Mouse (Mus musculus) gastrocnemius, postnatal 10 days (tissue): ENCODE measurements around the gene Prpf31. TPM values are rescaled to one million over a fixed set of nuclear protein-coding genes. Genes with fewer than 3 reads are reported as not detected.
"Not testable (repeated sequence)": the region's sequence is repeated elsewhere in the genome, so short reads cannot be mapped to it uniquely, and the experiment has no call there.

Experiments
- DNase-seq: peaks from one replicate; pipeline ENCODE4 v3.0.0; 2021; ENCODE audit warnings: mixed read lengths
- long read RNA-seq, 2 experiments: library from polyadenylated mRNA; stranded (forward); transcript quantifications; one replicate each; pipeline ENCODE4 v2.0.0; 2021
- total RNA-seq, 2 experiments: library from RNA; stranded (reverse); gene quantifications; 2 replicates each; pipeline ENCODE4 v1.2.3; 2021

Gene Prpf31
- 10 to 100 TPM; 30.8 to 31.6 TPM for total RNA-seq
- long read RNA-seq, experiment 1, transcript Prpf31-201 (14 exons, 3,144 nt) = major isoform, 42 of 48 reads
- long read RNA-seq, experiment 1, partial matches to known transcripts = 0 of 48 reads
- long read RNA-seq, experiment 1, other reads (novel, unspliced or antisense) = 3 of 48 reads
- long read RNA-seq, experiment 2, transcript Prpf31-201 (14 exons, 3,144 nt) = major isoform, 56 of 59 reads
- long read RNA-seq, experiment 2, partial matches to known transcripts = 0 of 59 reads
- long read RNA-seq, experiment 2, other reads (novel, unspliced or antisense) = 2 of 59 reads

DNA sequence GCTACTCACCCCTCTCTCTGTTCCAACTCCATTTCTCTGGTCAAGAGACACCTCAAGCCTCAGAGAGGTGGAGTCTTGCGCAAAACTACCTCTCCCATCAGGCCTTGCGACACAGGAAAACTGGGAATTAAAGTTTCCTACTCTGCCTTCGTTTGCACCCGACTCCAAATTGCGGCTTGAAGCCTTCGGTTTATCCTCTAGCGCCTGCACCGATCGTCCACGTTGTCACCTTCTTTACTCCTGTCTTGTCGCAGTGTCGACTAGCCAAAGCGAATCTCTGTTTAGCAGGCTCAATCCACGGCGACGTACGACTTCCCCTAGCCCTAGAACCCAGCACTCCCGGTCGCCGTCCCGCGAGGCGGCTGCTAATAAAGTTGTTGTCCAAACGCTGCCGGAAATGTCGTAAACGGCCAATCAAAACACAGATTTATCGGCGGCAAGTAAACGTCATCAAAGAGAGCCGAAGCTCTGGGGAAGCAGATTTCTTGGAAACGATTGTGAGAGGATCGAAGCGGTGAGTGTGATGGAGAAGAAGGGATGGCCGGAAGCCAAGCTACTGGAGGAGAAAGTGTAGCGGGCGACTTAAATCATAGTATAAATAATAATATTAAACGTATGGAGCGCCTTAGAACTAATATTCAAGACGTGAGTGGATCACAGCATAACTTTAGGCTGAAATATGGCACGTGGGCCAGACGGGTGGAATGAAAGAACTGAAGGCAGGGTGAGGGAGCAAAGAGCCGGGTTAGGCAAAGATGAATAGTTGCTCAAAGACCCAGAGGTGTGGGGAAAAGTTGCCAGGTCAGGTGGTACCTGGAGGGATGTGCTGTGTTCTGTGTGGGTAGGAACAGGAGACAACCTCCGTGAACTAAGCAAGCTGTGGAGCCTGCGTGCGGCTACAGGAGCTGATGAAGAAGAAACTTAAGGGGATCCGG lies at the start of gene Prpf31, which contains the start of gene Tfpt:
TSS of gene Prpf31 (plus strand) at position 443 of the 935 bp plus-strand sequence.
TSS of gene Tfpt (minus strand) at position 387 of the 935 bp plus-strand sequence.
- DNase-seq = peak; percentile 84

DNA sequence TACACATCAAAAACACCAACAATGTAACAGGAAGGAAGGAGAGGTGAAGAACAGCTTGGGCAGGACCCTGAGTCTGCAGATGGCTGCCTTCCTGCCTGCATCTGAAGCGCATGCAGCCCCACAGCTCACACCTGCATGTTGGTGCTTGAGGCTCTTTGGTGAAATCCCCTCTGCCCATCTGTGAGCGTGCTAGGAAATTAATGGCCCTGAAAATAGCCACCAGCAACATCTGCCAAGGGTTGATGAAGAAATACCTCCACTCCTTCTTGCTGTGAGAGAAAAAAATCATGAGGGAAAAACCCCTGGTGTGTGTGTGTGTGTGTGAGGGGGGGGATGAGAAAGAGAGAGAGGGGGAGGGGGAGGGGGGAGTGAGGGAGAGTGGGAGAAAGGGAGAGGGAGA lies 49.8 kb upstream of the Prpf31 start:
- DNase-seq = no peak

DNA sequence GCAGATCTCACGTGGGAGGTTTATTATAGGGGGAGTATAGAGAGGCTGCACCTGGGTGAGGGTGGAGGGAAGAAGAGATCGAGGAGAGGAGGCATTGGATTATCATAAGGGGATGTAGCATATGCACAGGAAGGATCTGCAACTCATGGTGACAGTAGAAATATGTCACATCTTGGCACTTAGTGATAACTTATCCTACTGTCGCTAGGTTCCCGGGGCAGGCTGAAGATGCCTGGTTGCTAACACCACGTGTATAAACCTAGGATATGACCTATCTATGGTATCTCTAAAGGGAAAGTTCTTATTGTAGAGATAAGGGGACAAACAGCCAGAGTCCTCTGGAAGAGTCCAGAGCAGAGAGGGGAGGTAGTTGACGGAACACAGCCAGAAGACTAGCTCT lies 44.0 kb upstream of the Prpf31 start:
- DNase-seq = no peak

DNA sequence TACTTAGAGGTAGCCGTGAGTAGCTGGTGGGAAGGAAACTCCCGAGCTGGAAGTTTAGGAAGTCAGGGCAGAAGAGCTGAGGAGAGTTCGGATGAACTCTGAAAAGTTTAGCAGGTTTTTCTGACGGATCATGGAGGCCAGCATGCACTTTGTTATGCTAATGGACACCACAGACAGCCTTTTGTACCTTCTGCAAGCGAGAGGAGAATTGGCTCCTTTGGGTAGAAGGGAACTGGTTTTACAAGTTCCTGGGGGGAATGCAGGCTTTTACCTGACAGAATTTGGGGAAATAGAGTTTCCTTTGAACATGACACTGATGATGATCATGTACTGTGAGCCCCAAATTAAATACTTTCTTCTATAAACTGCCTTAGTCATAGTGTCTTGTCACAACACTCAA lies 43.5 kb upstream of the Prpf31 start:
- no peak for DNase-seq

DNA sequence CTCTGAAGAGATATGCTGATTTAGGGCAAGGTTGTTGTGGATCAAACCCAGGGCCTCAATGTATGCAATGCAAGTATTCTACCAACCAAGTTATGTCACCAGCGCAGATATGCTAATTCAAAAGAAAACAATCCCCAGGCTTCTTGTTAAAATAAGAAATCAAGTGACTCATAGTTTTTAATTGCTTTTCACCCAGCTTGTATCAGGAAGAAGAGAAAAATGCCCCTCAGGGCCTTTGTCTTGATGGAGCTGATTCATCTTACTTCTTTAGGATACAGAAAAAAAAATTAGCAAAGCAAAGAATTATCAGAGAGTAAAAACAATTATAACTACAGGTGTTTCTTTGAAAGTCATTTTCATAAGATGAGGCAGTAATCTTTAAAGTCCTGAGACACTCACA lies 42.5 kb upstream of the Prpf31 start:
- DNase-seq = no peak

DNA sequence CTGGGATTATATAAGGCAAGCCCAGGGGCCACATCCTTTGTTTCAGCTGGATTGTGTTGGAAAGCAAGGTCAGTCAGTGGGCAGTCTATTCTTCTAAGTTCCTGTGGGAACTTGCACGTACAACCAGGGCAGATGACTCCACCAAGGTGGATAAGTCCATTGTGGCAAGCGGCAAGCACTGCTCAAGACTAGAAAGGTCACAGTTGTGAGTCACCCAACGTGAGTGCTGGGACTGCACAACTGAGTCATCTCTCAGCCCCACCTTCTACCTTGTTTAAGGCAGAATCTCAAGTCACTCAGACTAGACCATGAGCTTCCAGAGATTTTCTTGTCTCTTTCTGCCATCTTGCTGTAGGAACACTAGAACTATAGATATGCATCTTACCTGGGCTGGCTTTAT lies 39.2 kb upstream of the Prpf31 start:
- no peak for DNase-seq

DNA sequence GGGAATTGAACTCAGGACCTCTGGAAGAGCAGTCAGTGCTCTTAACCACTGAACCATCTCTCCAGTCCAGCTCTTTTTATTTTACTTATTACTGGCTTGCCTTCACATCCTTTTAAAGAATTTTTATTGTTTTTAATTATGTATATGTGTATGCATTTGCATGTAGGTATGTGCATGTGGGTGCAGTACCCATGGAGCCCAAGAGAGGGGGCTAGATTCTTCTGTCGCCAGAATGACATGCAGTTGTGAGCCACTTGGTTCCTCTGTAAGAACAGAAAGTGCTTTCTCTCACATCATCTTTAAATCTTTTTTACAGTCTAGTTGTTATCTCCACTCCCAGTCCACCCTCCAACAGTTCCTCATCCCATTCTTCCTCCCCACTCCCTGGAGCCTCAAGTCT lies 38.3 kb upstream of the Prpf31 start:
- DNase-seq = no peak

DNA sequence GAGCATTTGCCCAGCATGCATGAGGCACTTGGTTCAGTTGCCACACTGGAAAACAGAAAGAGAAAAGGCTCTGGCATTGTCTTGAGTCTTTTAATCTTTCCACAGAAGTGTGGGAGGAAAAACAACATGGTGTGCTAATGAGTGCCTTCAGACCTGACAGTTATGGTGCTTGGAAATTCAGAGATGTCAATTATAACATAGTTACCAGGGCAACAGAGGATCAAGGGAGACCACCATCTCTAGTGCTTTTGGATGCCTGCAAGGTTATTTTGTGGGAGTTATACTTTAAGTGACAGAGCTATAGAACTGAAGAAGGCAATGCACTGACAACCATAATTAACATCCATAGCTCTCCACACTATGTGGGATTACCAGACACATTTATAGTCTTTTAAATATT lies 35.9 kb upstream of the Prpf31 start:
- DNase-seq = no peak

DNA sequence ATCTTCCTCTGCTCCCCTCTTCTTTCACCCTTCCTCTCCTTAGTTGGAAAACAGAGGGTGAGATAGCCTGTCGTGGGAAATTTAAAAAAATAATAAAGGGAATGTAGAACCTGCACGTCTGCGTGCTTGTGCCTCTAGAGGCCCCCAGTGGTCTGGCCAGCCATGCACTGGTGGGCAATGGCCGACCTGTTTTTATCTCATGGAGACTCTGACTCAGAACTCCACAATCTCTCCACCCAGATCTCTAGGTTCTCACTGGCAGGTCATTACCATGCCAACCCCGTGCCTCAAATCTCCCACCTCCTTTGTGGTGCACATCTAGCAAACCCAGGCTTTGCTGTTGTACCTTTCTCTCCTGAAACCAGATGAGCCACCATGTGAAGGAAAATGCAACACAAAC lies 35.1 kb upstream of the Prpf31 start:
- no peak for DNase-seq

DNA sequence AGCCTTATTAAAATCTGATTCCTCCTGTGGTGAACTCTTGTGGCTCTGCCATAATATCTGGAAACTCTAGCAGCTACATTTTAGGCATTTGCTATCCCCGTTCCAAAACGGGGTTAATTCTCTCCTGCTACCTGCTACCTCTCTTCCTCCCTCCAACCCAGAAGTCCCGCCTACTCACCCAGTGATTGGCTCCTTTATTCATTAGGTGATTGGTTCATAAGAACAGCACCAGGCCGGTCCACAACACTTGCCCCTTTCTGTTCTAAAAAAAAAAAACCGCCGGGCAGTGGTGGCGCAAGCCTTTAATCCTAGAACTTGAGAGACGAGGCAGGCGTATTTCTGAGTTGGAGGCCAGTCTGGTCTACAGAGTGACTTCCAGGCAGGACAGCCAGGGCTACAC lies 34.6 kb upstream of the Prpf31 start:
- no peak for DNase-seq

DNA sequence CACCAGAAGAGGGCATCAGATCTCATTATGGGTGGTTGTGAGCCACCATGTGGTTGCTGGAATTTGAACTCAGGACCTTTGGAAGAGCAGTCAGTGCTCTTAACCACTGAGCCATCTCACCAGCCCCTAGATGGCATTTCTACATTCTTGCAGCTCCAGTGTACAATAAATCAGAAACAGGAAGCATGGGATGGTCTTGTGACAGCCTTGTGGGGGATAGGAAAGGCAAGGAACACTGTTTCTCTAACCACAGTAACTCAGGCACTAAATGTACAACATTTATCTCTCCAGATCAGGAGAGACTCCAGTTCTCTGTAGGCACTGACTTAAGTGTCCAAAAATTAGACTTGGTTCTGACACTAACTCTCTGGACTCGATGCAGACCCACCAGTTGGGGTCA lies 32.0 kb upstream of the Prpf31 start:
- not testable (repeated sequence) for DNase-seq

DNA sequence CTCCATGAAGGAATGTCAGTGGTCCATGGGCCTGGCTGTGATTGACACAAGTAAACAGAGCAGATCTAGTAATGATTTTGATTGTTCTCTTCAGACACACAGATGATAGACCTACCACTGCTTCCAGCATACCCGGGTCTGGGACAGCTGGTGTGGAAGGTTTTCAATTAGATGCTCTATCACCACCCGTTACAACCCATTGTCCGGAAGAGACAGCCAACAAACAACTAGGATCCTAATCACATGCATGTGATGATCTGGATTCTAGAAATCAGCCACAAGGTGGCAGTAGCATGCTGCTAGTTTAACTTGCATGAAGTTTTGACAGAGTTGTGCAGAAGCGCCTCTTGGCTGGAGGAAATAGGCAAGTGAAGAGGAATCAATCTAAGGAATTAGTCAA lies 28.7 kb upstream of the Prpf31 start:
- peak; percentile 56 for DNase-seq

DNA sequence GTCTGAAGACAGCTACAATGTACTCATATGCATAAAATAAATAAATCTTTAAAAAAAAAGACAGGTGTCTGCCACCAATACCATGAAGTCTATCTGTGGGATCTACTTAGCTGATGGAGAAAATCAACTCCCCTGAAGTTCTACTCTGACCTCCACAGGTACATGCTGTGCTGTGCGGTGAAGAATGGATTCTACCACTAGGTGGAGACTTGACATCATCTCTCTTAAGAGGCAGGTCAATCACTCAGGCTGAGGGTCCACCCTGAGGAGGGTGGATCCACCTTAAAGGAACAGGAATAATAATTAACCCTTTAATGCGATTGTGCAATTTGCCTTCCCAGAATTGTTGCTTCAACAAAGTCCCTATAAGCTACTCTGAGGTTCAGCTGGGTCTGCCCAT lies 23.0 kb upstream of the Prpf31 start:
- no peak for DNase-seq

DNA sequence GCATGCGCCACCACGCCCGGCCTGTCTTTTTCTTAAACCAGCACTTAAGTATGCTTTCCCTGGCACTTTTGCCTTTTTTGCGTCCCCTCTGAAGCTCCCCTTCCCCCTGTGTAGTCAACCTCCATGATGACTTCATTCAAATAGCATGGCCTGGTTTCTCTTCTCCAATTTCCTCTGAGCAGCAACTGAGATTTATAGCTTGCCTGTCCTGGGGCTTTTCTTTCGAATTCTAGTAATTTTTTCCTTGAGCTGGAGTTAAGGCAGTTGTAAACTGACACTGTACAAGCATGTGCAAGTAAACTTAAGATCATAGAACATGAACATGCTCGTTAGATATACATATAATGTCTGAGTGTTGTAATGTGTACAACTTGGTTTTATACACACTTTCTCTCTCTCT lies 22.4 kb upstream of the Prpf31 start:
- no peak for DNase-seq

DNA sequence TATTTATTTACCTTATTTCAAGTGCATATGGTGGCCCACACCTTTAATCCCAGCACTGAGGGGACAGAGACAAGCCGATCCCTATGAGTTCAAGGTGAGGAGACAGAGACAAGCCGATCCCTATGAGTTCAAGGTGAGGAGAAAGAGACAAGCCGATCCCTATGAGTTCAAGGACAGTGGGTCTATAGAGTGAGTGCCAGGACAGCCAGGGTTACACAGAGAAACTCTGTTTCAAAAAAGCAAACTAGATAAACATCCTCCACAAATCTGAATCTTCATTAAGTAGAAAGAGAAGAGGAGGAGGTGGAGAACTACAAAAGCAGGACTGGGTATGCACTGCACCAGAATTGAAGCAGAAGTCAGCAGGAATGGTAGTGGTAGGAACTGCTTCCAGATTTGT lies 21.1 kb upstream of the Prpf31 start:
- DNase-seq = no peak

DNA sequence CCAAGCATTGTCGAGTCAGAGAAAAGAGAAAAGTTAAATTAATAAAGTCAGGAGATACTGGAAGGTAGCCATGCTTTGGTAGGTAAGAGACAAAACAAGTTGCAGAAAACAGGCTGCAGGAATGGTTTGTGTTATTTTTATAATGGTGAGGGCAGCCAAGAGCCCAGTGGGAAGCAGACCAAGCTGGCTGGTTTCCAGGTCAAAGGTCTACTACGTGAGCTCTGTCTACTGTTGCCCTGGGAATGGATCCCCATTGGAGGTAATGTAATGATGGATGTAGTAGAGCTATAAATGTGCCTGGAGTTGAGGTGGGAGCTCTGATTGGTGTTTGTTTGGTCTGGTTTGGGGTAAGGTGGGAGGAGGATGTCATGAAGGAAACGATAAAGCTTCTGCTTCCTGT lies 20.7 kb upstream of the Prpf31 start:
- peak; percentile 49 for DNase-seq

DNA sequence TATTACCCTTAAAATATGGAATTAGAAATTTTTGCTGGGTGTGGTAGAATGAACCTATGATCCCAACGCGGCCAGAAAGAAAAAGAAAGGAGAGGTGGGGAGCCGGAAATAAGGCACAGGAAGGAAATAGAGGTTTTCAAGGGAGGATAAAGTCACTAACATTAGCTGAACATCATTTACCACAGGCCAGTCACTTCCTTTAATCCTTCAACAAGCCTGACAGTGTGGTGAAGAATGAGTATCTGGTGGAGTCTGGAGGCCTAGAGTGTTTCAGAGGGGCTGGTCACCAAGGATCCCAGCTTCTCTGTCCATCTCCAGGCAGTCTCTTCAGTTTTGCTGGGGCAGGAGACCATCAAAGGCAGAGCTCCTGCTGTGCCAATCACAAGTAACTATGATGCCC lies 19.3 kb upstream of the Prpf31 start:
- DNase-seq = no peak

DNA sequence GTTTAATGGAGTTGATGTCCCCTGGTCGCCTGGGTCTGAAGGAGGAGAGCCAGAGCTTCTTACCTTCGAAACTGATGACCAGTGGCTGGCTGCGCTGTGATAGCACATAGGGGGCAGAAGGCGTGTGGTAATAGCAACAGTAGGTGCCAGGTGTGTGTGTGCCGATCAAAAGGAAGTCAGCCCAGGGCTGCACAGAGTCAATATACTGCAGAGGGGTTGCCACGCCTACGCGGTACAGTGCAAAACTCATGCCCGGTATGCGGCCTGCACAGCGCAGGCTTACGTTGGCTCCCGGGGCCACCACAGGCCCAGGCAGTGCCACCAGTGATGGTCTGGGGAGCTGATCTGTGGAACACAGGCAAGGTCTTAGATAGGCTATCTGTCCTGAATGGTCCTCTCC lies 18.8 kb upstream of the Prpf31 start:
- DNase-seq = no peak

DNA sequence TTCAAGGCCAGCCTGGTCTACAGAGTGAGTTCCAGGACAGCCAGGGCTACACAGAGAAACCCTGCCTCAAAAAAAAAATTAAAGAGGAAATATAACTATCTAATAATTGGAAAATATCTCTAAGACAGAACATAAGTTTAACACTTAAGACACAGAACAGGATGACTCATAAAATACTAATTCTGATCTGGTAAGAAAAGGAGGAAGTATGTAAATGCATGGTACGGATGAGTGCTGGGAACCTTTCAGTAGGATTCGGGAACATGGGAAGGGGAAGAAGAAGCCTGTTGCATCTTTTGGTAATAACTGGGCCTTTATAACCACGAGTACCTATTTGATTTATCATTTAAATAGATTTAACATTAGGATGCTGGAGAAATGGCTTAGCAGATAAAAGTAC lies 15.8 kb upstream of the Prpf31 start:
- no peak for DNase-seq

DNA sequence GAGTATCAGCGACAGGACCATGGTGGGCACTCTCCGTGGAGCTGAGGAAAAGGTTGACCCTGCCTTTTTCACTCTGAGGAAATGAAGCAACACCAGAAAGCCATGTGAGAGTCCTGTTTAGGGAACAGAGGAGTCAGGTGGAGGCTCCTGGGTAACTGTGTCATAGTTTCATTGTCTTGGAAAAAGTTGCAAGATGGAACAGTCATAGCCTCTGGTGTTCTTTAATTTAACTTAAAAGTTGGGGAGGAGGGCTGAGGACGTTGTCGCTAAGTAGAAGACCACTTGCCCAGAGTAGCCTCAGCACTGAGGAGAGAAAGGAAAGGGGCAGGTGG lies 13.8 kb upstream of the Prpf31 start, which contains the start of gene Oscar:
TSS of gene Oscar (minus strand) at position 101 of the 332 bp plus-strand sequence.
- no peak for DNase-seq

DNA sequence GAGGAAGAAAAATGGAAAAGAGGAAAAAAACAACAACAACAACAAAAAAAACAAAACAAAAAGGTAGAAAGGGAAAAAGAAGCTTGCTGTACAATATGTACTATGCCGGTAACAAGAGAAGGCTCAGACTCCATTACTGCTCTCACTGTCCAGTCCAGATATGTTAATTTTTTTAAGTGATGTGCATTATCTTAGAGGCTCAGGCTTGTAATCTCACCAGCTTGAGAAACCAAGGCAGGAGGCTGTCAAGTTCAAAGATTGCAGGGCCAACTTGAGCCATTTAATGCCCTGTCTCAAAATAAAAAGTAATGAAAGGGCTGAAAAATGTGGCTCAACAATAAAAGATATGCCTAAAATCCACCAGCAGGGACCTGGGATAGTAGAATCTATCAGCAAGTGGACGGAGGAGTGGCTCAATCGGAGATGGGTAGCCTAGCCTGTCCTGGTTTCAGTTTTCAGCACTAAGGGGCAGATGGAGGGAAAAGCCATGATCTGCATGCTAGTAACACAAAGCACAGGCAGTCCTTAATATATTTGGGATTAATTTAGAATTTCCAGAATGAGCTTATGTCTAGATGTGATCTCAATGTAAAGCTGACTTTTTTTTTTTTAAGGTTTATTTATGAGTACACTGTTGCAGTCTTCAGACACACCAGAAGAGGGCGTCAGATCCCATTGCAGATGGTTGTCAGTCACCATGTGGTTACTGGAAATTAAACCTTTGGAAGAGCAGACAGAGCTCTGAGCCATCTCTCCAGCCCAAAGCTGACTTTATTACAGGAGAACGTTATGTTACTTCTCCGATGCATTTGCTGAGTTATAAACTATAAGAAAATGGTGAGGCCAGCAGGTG lies 13.2 kb upstream of the Prpf31 start:
- DNase-seq = no peak

DNA sequence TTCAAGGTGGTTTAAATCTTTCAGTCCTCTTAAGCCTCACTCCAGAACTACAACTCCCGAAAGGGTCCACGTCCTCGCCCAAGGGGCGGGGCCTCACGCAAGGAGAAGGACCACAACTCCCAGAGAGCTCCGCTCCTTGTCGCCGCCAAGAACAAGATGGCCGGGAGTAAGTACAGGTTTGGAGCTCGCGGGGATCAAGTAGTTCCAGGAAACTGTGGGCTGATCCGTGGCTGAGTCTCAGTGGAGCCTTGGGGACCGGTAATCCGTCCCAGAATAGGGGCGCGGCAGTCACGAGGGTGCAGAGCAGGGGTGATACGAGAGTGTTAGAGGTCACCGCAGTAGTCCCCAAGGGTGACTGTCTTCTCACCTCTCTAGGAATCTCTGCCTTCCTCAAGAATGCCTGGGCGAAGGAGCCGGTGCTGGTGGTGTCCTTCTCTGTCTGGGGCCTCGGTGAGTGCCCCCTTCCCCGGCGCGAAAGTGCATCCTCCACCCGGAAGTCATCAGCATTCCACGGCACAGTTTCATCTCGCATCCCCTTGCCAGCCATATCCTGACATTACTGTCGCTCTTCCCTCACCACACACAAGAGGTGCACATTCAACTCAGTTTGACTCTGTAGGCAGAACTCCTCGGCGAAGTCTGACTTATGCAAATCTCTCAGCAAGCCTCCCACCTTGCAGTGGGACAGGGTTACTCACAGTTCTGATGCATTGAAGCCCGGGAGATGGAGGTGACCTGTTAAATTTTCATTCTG lies 12.4 kb upstream of the Prpf31 start, which contains the start of gene Ndufa3:
TSS of gene Ndufa3 (plus strand) at position 132 of the 754 bp plus-strand sequence.
- DNase-seq = peak; percentile 82
